Mouse (Mus musculus) liver, adult 2 months (tissue): Measurements from ENCODE around the gene Fhad1. TPM values are rescaled to one million over a fixed set of nuclear protein-coding genes. Genes with fewer than 3 reads are reported as not detected.

Experiments
- DNase-seq: peaks from one replicate; pipeline ENCODE4 v3.0.0-alpha.2; 2011; ENCODE audit warnings: low read depth, low spot score; ENCODE audit errors: extremely low read depth
- H3K27ac ChIP-seq: fragments of 200-500 bp; replicated peaks from 2 replicates; pipeline ENCODE4 v1.5.1; 2012; ENCODE audit warnings: low read depth, mild to moderate bottlenecking, control low read depth, inconsistent platforms, low read length; ENCODE audit not compliant: insufficient read depth
- H3K27me3 ChIP-seq: fragments of 200-500 bp; 2 replicates; pipeline ENCODE4 v1.6.1; 2012; ENCODE audit warnings: mild to moderate bottlenecking, moderate library complexity, low read length, inconsistent platforms; ENCODE audit not compliant: control insufficient read depth, insufficient read depth
- H3K36me3 ChIP-seq: fragments of 200-500 bp; 2 replicates; pipeline ENCODE4 v1.6.1; 2012; ENCODE audit warnings: low read length, inconsistent platforms; ENCODE audit not compliant: control insufficient read depth, insufficient read depth
- H3K4me1 ChIP-seq: fragments of 200-500 bp; 2 replicates; pipeline ENCODE4 v1.6.1; 2011; ENCODE audit warnings: low read length; ENCODE audit not compliant: control insufficient read depth, insufficient read depth
- H3K4me3 ChIP-seq: fragments of 200-500 bp; 2 replicates; pipeline ENCODE4 v1.5.1; 2011; ENCODE audit warnings: low read depth, mild to moderate bottlenecking, control low read depth, low read length, moderate library complexity; ENCODE audit not compliant: insufficient read depth
- H3K79me2 ChIP-seq: fragments of 200-500 bp; 2 replicates; pipeline ENCODE4 v1.6.1; 2012; ENCODE audit warnings: inconsistent platforms, mild to moderate bottlenecking, low read length, moderate library complexity; ENCODE audit not compliant: control insufficient read depth, insufficient read depth
- H3K9ac ChIP-seq: fragments of 200-500 bp; 2 replicates; pipeline ENCODE4 v1.6.1; 2012; ENCODE audit warnings: low read depth, mild to moderate bottlenecking, control low read depth, inconsistent platforms, low read length
- CTCF ChIP-seq: fragments of 200-500 bp; IDR thresholded peaks from 2 replicates; pipeline ENCODE4 v1.5.1; 2011; ENCODE audit warnings: low read depth, low read length, control low read depth
- POLR2A ChIP-seq: fragments of 200-500 bp; IDR thresholded peaks from 2 replicates; pipeline ENCODE4 v1.6.1; 2011; ENCODE audit warnings: low read length, control low read depth; ENCODE audit not compliant: insufficient read depth; ENCODE audit errors: extremely low read depth
- WGBS: fragments of 180-500 bp; shearing (Covaris S2); methylation state at CpG from one replicate; pipeline ENCODE4 v1.1.7; 2018; 5-methylcytosine and 5-hydroxymethylcytosine counted together
- polyA plus RNA-seq: library from polyadenylated mRNA; depleted of rRNA; stranded (reverse); fragments of >200 nt; gene quantifications from 2 replicates; pipeline ENCODE4 v1.2.3, GENCODE M21; 2012
- total RNA-seq: library from RNA; depleted of rRNA; stranded (reverse); fragments of >200 nt; gene quantifications from 2 replicates; pipeline ENCODE4 v1.2.3, GENCODE M21; 2014

Fhad1 gene
- total and polyA plus RNA-seq, 2 experiments: 0.06 to 2.4 TPM

DNA sequence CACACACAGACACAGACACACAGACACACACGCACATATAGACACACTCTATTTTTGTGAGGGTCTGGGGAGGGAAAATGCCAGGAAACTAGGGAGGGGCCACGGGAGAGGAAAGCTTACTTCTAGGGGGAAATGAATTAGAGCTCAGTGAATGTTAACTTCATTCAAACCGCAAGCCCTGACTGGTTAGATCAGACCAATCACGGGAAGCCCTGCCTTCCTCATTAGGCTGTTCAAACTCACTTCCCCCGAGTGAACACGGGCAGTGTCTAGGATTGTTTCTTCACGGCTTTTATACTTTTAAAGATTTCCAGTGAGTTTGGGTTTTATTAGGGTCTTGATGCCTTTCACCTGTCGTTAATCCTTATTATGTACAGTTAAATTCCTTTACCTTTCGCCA lies 37.5 kb downstream of the Fhad1 start:
- TF ChIP-seq CTCF (no peak), POLR2A (no peak)

DNA sequence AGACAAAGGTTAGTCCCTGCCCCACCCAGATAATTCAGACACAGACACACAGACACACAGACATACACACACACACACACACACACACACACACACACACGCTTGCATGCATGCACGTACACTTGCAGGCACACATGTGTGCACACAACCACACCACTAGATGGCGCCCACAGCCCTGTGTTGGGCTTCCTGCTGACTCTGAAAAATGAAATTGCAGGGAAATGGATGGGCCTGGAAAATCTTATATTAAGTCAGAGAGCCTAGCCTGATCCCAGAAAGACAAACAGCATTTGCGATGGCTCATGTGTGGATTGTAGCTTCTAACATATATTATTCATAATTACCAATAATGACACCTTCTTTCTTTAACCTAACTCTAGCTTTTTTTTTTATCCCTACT lies 38.7 kb downstream of the Fhad1 start:
- DNase-seq: peak; percentile 42
- Histone ChIP-seq H3K79me2 (no peaks in the 10 kb centered on the region), H3K4me3 (no peak overlapping the region), H3K9ac (no peak overlapping the region), H3K27ac (no peak overlapping the region), H3K27me3 (no peaks in the 10 kb centered on the region), H3K36me3 (no peaks in the 10 kb centered on the region), H3K4me1 (no peaks in the 10 kb centered on the region)
- WGBS: 32% methylated on average over 4 of the region's 4 CpGs
- peak; percentile 96 for TF ChIP-seq CTCF
- no peak for TF ChIP-seq POLR2A

More for the DNA sequence above, 37.5 kb downstream of the Fhad1 start:
- DNase-seq: no peak
- no peak overlapping the region for H3K27ac ChIP-seq
- no peaks in the 10 kb centered on the region for H3K79me2 ChIP-seq
- H3K4me3 ChIP-seq: no peak overlapping the region
- no peaks in the 10 kb centered on the region for H3K4me1 ChIP-seq
- H3K9ac ChIP-seq: no peak overlapping the region
- H3K27me3 ChIP-seq: no peaks in the 10 kb centered on the region
- WGBS: 50% methylated on average over 9 of the region's 9 CpGs
- no peaks in the 10 kb centered on the region for H3K36me3 ChIP-seq

DNA sequence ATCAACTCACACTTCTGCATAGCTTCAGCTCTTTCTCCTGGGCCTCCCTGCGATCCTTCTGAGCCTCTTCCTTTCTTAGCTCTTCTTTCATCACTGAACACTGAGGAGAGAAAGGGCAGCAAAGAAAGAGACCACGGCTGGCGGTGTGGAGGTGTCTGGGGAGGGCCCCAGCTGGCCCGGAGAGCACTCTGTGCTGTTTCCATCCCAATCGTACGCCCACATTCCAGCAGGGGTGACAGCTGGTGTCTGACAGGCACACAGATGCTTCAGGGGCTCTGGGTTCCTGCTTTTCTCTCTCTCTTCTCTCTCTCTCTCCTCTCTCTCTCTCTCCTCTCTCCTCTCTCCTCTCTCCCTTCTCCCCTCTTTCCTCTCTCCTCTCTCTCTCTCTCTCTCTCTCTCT lies 50.3 kb downstream of the Fhad1 start:
- no peak for TF ChIP-seq CTCF
- no peak for TF ChIP-seq POLR2A
- Histone ChIP-seq H3K36me3 (no peaks in the 10 kb centered on the region), H3K4me1 (0 out of 2 replicates have a peak, but pooled peaks cover under 1% of the 10 kb centered on the region), H3K4me3 (no peak overlapping the region), H3K27me3 (no peaks in the 10 kb centered on the region), H3K27ac (no peak overlapping the region), H3K9ac (no peak overlapping the region), H3K79me2 (no peaks in the 10 kb centered on the region)
- no peak for DNase-seq
- 68% methylated on average over 6 of the region's 6 CpGs for WGBS

DNA sequence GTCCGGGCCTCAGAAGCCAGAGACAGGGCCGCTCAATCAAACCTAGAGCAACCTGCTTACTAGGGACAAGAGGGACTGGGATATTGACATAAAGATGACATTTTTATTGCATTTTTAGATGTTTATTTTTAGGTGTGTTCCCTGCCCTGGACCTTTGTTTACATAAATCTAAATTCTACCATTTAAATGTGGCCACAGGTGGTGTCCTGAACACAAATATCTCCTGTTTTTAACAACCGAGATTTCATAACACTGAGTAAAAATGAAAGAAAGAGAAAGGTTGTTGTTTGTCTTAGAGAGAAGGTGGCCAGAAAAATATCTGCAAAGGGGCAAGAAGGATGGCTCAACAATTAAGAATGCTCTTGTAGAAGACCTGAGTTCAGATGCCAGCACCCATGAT lies 51.0 kb downstream of the Fhad1 start:
- no peak for DNase-seq
- H3K36me3 ChIP-seq: no peaks in the 10 kb centered on the region
- H3K4me1 ChIP-seq: peaks cover 4% of the 10 kb centered on the region; the same call in 1 of the 2 replicates
- H3K79me2 ChIP-seq: no peaks in the 10 kb centered on the region
- H3K4me3 ChIP-seq: no peak overlapping the region
- H3K27ac ChIP-seq: no peak overlapping the region
- 69% methylated on average over 3 of the region's 3 CpGs for WGBS
- no peak overlapping the region for H3K9ac ChIP-seq
- TF ChIP-seq CTCF: no peak
- TF ChIP-seq POLR2A: no peak
- H3K27me3 ChIP-seq: no peaks in the 10 kb centered on the region

DNA sequence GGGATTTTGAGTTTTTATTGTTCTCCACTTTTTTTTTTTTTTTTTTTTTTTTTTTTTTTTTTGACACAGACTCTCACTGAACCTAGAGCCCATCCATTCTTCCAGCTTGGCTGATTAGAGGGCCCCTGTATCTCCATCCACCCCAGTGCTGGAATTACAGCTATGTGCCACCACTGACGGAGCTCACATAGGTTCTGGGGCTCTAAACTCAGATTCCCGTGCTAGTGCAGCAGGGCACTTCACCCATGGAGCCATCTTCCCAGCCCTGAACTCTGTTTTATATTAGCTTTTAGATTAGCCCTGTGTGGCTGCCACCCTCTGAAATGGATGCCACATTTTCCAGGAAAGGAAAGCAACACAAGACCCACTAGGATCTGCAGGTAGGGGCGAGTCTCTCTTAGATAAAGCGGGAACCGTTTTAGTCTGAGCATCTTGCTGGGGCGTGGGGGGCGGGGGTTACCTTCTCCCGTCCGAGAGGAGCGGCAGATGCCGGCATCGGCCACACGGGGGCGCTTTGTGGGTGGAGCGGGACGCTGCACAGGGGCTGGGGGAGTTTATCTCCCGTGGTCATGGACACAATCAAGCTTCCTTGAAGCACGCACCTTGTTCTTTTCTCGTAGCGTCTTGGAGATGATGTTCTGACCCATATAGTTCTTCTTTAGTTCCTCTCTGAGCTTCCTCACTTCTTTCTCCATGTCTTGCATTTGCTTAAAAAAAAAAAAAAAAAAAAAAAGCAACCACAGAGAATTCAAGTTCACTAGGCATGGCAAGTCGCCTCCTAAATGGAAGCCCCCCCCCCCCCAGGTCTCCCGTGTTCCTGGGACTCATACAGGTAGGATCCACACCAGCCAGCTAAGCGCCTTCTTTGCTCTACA lies 51.8 kb downstream of the Fhad1 start:
- TF ChIP-seq CTCF (peak; percentile 83), POLR2A (no peak)
- Histone ChIP-seq H3K79me2 (no peaks in the 10 kb centered on the region), H3K36me3 (no peaks in the 10 kb centered on the region), H3K27me3 (no peaks in the 10 kb centered on the region), H3K9ac (no peak overlapping the region), H3K4me1 (peaks cover 5% of the 10 kb centered on the region; the same call in 1 of the 2 replicates), H3K27ac (no peak overlapping the region), H3K4me3 (no peak overlapping the region)
- DNase-seq: no peak
- WGBS: 15% methylated on average over 23 of the region's 23 CpGs

DNA sequence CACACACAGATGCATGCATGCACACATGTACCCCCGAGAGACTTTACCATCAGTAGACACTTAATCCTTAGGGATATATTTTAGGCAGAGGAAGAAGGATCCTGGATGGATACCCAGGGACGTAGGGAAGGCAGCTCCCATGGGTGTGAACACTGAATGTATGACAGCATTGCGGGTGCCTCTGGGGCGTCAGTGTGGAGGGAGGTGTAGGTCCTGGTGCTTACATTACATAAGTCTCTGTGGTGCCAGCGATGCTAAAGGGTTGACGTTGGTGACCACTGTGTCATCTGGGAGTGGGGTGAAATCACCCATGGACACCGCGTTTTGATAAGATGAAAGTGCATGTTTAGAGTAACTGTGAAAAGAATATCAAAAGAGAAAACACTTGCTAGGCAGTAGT lies 54.8 kb downstream of the Fhad1 start:
- H3K9ac ChIP-seq: no peak overlapping the region
- WGBS: 83% methylated on average over 8 of the region's 8 CpGs
- no peak for DNase-seq
- H3K4me3 ChIP-seq: no peak overlapping the region
- H3K36me3 ChIP-seq: no peaks in the 10 kb centered on the region
- no peak for TF ChIP-seq CTCF
- no peak for TF ChIP-seq POLR2A
- H3K27ac ChIP-seq: no peak overlapping the region
- no peaks in the 10 kb centered on the region for H3K27me3 ChIP-seq
- H3K4me1 ChIP-seq: peaks cover 11% of the 10 kb centered on the region; the same call in 1 of the 2 replicates
- H3K79me2 ChIP-seq: no peaks in the 10 kb centered on the region
